11 mouse cellular contexts compared by ENCODE assay signal in the genomic region with DNA sequence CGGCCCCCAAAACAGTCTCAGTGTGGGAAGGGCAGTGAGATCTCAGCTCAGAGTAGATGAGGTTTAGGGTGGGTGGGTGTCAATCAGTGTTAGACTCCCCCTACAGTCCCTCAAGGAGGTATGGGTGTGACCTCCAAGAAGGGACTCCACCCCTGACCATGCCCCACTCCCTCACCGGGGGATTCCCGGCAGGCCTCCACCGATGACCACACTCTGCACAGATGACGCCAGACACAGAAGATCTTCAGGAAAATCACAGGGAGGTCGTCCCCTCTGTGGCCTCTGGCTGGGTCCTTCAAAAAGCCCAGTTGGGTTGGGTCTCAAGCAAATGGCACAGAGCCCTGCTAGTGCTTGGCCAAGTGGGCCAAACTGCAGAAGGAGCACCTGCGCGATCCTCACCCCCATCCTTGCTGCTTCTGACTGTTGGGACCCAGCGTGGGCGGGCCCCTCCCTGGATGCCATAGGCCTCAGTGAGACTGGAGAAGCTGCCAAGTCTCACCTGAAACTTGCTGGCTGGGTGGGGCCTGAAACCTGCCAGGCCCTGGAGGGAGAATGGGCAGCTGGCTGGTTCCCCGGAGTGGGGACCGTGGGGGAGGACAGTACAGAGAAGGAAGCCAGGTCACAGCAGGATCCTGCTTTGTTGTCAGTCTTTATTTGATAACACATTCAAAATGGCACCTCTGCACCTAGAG. TPM values are rescaled to one million over a fixed set of nuclear protein-coding genes. Genes with fewer than 3 reads are reported as not detected.
DNase-seq lines count a peak whose midpoint lies in the region; ATAC-seq and TF ChIP-seq lines count a peak whose summit lies in the region.
"Had no signal": no experiment of that assay in that cellular context is flagged by ENCODE, and none has a peak within 500 bp of the region (broad histone marks: within the 10 kb centered on the region; RNA-seq: fewer than 3 reads in every experiment).

No protein-coding gene starts in this region.

- no peak for ATAC-seq in forebrain, embryonic 16.5 days
- ATAC-seq in midbrain, embryonic 11.5 days (ENCODE audit: low FRiP score), result no peak
- ATAC-seq in intestine, embryonic 15.5 days, result no peak

- TF ChIP-seq POLR2A in CH12.LX (IDR thresholded peaks at IDR 0.05; ENCODE audit: low read depth, low read length), result peak; percentile 18; the same call in 1 of the 2 replicates

- peak; percentile 2 to 5 for DNase-seq in frontal cortex, postnatal 14 days (ENCODE audit: low spot score in 2 of 2)
- DNase-seq in frontal cortex, adult 2 months (ENCODE audit: extremely low spot score in 1 of 2, low spot score in 1 of 2), result no peak
- DNase-seq in CH12.LX (ENCODE audit: extremely low read depth), result peak; percentile 49
- DNase-seq in midbrain, embryonic 11.5 days (ENCODE audit: low spot score, missing footprints), result peak; percentile 72
- DNase-seq in left cerebral cortex, postnatal 25 days (ENCODE audit: low spot score in 2 of 2), result no peak
- DNase-seq in Muller cell, postnatal 12 days (ENCODE audit: inconsistent ontology term), result no peak
- DNase-seq: layer of hippocampus, adult 9-11 months; liver, embryonic 13.5 days had no signal

- TF ChIP-seq CTCF in CH12.LX (conservative IDR thresholded peaks at IDR 0.05 in 1 of 2, IDR thresholded peaks at IDR 0.05 in 1 of 2; ENCODE audit: low read depth in 2 of 2, low read length in 2 of 2), result no peak

- in situ Hi-C loops in CH12.LX (cut with MboI; ENCODE audit: low pct_ligation_motif_present, low pct_unique_long_range_greater_than_20kb, low sequenced_read_pairs), result loop anchor here (5.0 kb wide), 1 partner anchor 194 kb away; no protein-coding TSS in a partner anchor

- H3K27me3 ChIP-seq in CH12.LX (replicated peaks), result no peaks in the 10 kb centered on the region
- H3K27me3 ChIP-seq in forebrain, embryonic 16.5 days (replicated peaks; ENCODE audit: control insufficient read depth, insufficient read depth, low read length), result no peaks in the 10 kb centered on the region
- no peaks in the 10 kb centered on the region for H3K27me3 ChIP-seq in midbrain, embryonic 11.5 days (ENCODE audit: control insufficient read depth, insufficient read depth, low read length)
- H3K27me3 ChIP-seq in intestine, embryonic 15.5 days (replicated peaks), result no peaks in the 10 kb centered on the region
- H3K27me3 ChIP-seq: liver, embryonic 13.5 days had no signal

- no peak overlapping the region for H3K9ac ChIP-seq in CH12.LX (ENCODE audit: insufficient read depth, low read depth)
- no peak overlapping the region for H3K9ac ChIP-seq in forebrain, embryonic 16.5 days (replicated peaks; ENCODE audit: low read depth, low read length)
- H3K9ac ChIP-seq in midbrain, embryonic 11.5 days (ENCODE audit: low read length), result no peak overlapping the region
- no peak overlapping the region for H3K9ac ChIP-seq in intestine, embryonic 15.5 days
- H3K9ac ChIP-seq: liver, embryonic 13.5 days had no signal

- 0 out of 2 replicates have a peak overlapping the region, but pooled peaks have one; percentile 12 for H3K4me2 ChIP-seq in CH12.LX (ENCODE audit: insufficient read depth, low read depth, poor library complexity, severe bottlenecking)
- no peak overlapping the region for H3K4me2 ChIP-seq in forebrain, embryonic 16.5 days (ENCODE audit: low read length)
- H3K4me2 ChIP-seq in midbrain, embryonic 11.5 days, result no peak overlapping the region
- no peak overlapping the region for H3K4me2 ChIP-seq in intestine, embryonic 15.5 days (replicated peaks)
- H3K4me2 ChIP-seq: liver, embryonic 13.5 days had no signal

- peaks cover 26 to 33% of the 10 kb centered on the region in 2 experiments for H3K4me1 ChIP-seq in CH12.LX (ENCODE audit: control insufficient read depth in 1 of 2, insufficient read depth in 2 of 2)
- H3K4me1 ChIP-seq in forebrain, embryonic 16.5 days (replicated peaks; ENCODE audit: control insufficient read depth, insufficient read depth, low read length), result peaks cover 42% of the 10 kb centered on the region
- H3K4me1 ChIP-seq in midbrain, embryonic 11.5 days (ENCODE audit: control insufficient read depth, insufficient read depth, low read length), result peaks cover 16% of the 10 kb centered on the region
- 0 out of 2 replicates have a peak, but pooled peaks cover 3% of the 10 kb centered on the region for H3K4me1 ChIP-seq in intestine, embryonic 15.5 days (replicated peaks)

- intact Hi-C loops in left cerebral cortex, postnatal 25 days (cut with DNase I), result loop anchor here (5.0 kb wide), 3 partner anchors 74 to 139 kb away; a partner anchor contains a TSS

- no peak overlapping the region for H3K4me3 ChIP-seq in CH12.LX (replicated peaks in 1 of 3; ENCODE audit: low read depth in 2 of 3, low read length in 2 of 3, poor library complexity in 1 of 3)
- no peak overlapping the region for H3K4me3 ChIP-seq in forebrain, embryonic 16.5 days (replicated peaks; ENCODE audit: low read length)
- no peak overlapping the region for H3K4me3 ChIP-seq in midbrain, embryonic 11.5 days (ENCODE audit: low read depth, low read length)
- H3K4me3 ChIP-seq in intestine, embryonic 15.5 days (replicated peaks), result no peak overlapping the region
- H3K4me3 ChIP-seq: liver, embryonic 13.5 days had no signal

- no peak for TF ChIP-seq EP300 in CH12.LX (IDR thresholded peaks at IDR 0.05; ENCODE audit: low read length)

- dilution Hi-C loops in CH12.LX (cut with MboI; ENCODE audit: extremely low pct_ligation_motif_present, extremely low pct_unique_long_range_greater_than_20kb, low sequenced_read_pairs), result no loop called here

- 82% methylated on average over 12 of the region's 12 CpGs for WGBS in forebrain, embryonic 16.5 days
- WGBS in midbrain, embryonic 11.5 days, result 74% methylated on average over 12 of the region's 12 CpGs
- 73% methylated on average over 12 of the region's 12 CpGs for WGBS in intestine, embryonic 15.5 days

- H3K36me3 ChIP-seq in CH12.LX (replicated peaks in 1 of 2; ENCODE audit: control insufficient read depth in 1 of 2, insufficient read depth in 1 of 2, low read length in 1 of 2), result peaks cover 0 to 12% of the 10 kb centered on the region in 2 experiments
- H3K36me3 ChIP-seq in forebrain, embryonic 16.5 days (ENCODE audit: control insufficient read depth, insufficient read depth), result no peaks in the 10 kb centered on the region
- H3K36me3 ChIP-seq in midbrain, embryonic 11.5 days (ENCODE audit: control insufficient read depth, insufficient read depth, low read length), result no peaks in the 10 kb centered on the region
- H3K36me3 ChIP-seq in intestine, embryonic 15.5 days, result no peaks in the 10 kb centered on the region
- H3K36me3 ChIP-seq: liver, embryonic 13.5 days had no signal

- TF ChIP-seq RAD21 in CH12.LX (IDR thresholded peaks at IDR 0.05; ENCODE audit: low read depth, low read length), result no peak

- no peaks in the 10 kb centered on the region for H3K9me3 ChIP-seq in CH12.LX (replicated peaks; ENCODE audit: low read length)
- H3K9me3 ChIP-seq in forebrain, embryonic 16.5 days (ENCODE audit: control insufficient read depth, low read length), result no peaks in the 10 kb centered on the region
- no peaks in the 10 kb centered on the region for H3K9me3 ChIP-seq in midbrain, embryonic 11.5 days (ENCODE audit: control insufficient read depth, low read length)
- H3K9me3 ChIP-seq in intestine, embryonic 15.5 days, result no peaks in the 10 kb centered on the region
- H3K9me3 ChIP-seq: liver, embryonic 13.5 days had no signal

- peak overlapping the region; percentile 17 for H3K27ac ChIP-seq in CH12.LX (ENCODE audit: insufficient read depth, low read depth)
- peak overlapping the region; percentile 94 for H3K27ac ChIP-seq in forebrain, embryonic 16.5 days (ENCODE audit: low read length)
- H3K27ac ChIP-seq in midbrain, embryonic 11.5 days (ENCODE audit: low read depth, low read length), result no peak overlapping the region
- no peak overlapping the region for H3K27ac ChIP-seq in intestine, embryonic 15.5 days
- H3K27ac ChIP-seq: liver, embryonic 13.5 days had no signal

- no peaks in the 10 kb centered on the region for H3K79me2 ChIP-seq in CH12.LX (replicated peaks; ENCODE audit: control insufficient read depth, extremely low read depth, insufficient read depth, poor library complexity, severe bottlenecking)

RNA-seq across cellular contexts. Expression of a gene that starts 3.3 kb away (rescaled TPM):
- 3.1 and 3.7 TPM in 2 replicates for polyA plus RNA-seq in frontal cortex, adult 2 months (2012; rRNA removed)
- total RNA-seq in CH12.LX (2012; rRNA removed), result 0.42 TPM in 2 replicates
- not detected in 2 replicates for total RNA-seq in CH12.LX (2014; rRNA removed)
- polyA plus RNA-seq in CH12.LX (2012; ENCODE audit: insufficient read length, low read depth), result 1.4 and 1.6 TPM in 2 replicates
- polyA plus RNA-seq in forebrain, embryonic 16.5 days (2015; fragmentation: Nextera tagmentation; extraction: Ambion mirVana), result 0.51 and 0.92 TPM in 2 replicates
- polyA plus RNA-seq in midbrain, embryonic 11.5 days (2014; fragmentation: Nextera tagmentation; extraction: Ambion mirVana), result 0.45 and 0.58 TPM in 2 replicates
- 1.3 and 1.4 TPM in 2 replicates for polyA plus RNA-seq in intestine, embryonic 15.5 days (2015; fragmentation: Nextera tagmentation; extraction: Ambion mirVana)
- 1 to 10 TPM; 1.7 to 1.9 TPM for total RNA-seq in left cerebral cortex, postnatal 25 days (2021)

RNA-seq across cellular contexts. Expression of a gene that starts 33.5 kb away (rescaled TPM):
- polyA plus RNA-seq in frontal cortex, adult 2 months (2012; rRNA removed), result 160 and 162 TPM in 2 replicates
- total RNA-seq in CH12.LX (2012; rRNA removed), result 74.0 and 85.7 TPM in 2 replicates
- total RNA-seq in CH12.LX (2014; rRNA removed), result 13.8 and 16.3 TPM in 2 replicates
- 170 and 244 TPM in 2 replicates for polyA plus RNA-seq in CH12.LX (2012; ENCODE audit: insufficient read length, low read depth)
- polyA plus RNA-seq in forebrain, embryonic 16.5 days (2015; fragmentation: Nextera tagmentation; extraction: Ambion mirVana), result 72.9 and 85.4 TPM in 2 replicates
- polyA plus RNA-seq in midbrain, embryonic 11.5 days (2014; fragmentation: Nextera tagmentation; extraction: Ambion mirVana), result 45.8 and 46.5 TPM in 2 replicates
- 66.7 and 74.7 TPM in 2 replicates for polyA plus RNA-seq in intestine, embryonic 15.5 days (2015; fragmentation: Nextera tagmentation; extraction: Ambion mirVana)
- 100 to 1,000 TPM in 1 of 2 experiments, 10 to 100 TPM in 1; 87.2 to 110 TPM for total RNA-seq in left cerebral cortex, postnatal 25 days (2021)

RNA-seq across cellular contexts. Expression of a gene that starts 33.7 kb away (rescaled TPM):
- polyA plus RNA-seq in frontal cortex, adult 2 months (2012; rRNA removed), result 140 and 144 TPM in 2 replicates
- total RNA-seq in CH12.LX (2012; rRNA removed) (75.9 and 88.5 TPM in 2 replicates), CH12.LX (2014; rRNA removed) (19.7 and 25.4 TPM in 2 replicates)
- 135 and 142 TPM in 2 replicates for polyA plus RNA-seq in CH12.LX (2012; ENCODE audit: insufficient read length, low read depth)
- 121 and 133 TPM in 2 replicates for polyA plus RNA-seq in forebrain, embryonic 16.5 days (2015; fragmentation: Nextera tagmentation; extraction: Ambion mirVana)
- 110 and 113 TPM in 2 replicates for polyA plus RNA-seq in midbrain, embryonic 11.5 days (2014; fragmentation: Nextera tagmentation; extraction: Ambion mirVana)
- 79.3 and 86.2 TPM in 2 replicates for polyA plus RNA-seq in intestine, embryonic 15.5 days (2015; fragmentation: Nextera tagmentation; extraction: Ambion mirVana)
- total RNA-seq in left cerebral cortex, postnatal 25 days (2021), result 100 to 1,000 TPM; 128 to 147 TPM

RNA-seq across cellular contexts. Expression of a gene that starts 38.7 kb away (rescaled TPM):
- not detected in 2 replicates for polyA plus RNA-seq in frontal cortex, adult 2 months (2012; rRNA removed)
- not detected in 2 replicates for total RNA-seq in CH12.LX (2012; rRNA removed)
- not detected in 2 replicates for total RNA-seq in CH12.LX (2014; rRNA removed)
- polyA plus RNA-seq in CH12.LX (2012; ENCODE audit: insufficient read length, low read depth), result not detected in 2 replicates
- polyA plus RNA-seq in forebrain, embryonic 16.5 days (2015; fragmentation: Nextera tagmentation; extraction: Ambion mirVana), result 0.21 TPM in 1 of 2 replicates, not detected in the other
- polyA plus RNA-seq in midbrain, embryonic 11.5 days (2014; fragmentation: Nextera tagmentation; extraction: Ambion mirVana), result not detected in 2 replicates
- not detected in 2 replicates for polyA plus RNA-seq in intestine, embryonic 15.5 days (2015; fragmentation: Nextera tagmentation; extraction: Ambion mirVana)
- not detected for total RNA-seq in left cerebral cortex, postnatal 25 days (2021)
- total RNA-seq: heart, postnatal 25 days had no signal
- polyA plus RNA-seq: liver, embryonic 13.5 days had no signal

RNA-seq across cellular contexts. Expression of a gene that starts 58.6 kb away (rescaled TPM):
- polyA plus RNA-seq in frontal cortex, adult 2 months (2012; rRNA removed), result 162 and 185 TPM in 2 replicates
- total RNA-seq in CH12.LX (2012; rRNA removed) (249 and 272 TPM in 2 replicates), CH12.LX (2014; rRNA removed) (154 TPM in 2 replicates)
- 178 and 202 TPM in 2 replicates for polyA plus RNA-seq in CH12.LX (2012; ENCODE audit: insufficient read length, low read depth)
- 167 and 179 TPM in 2 replicates for polyA plus RNA-seq in forebrain, embryonic 16.5 days (2015; fragmentation: Nextera tagmentation; extraction: Ambion mirVana)
- 182 and 195 TPM in 2 replicates for polyA plus RNA-seq in midbrain, embryonic 11.5 days (2014; fragmentation: Nextera tagmentation; extraction: Ambion mirVana)
- 283 and 287 TPM in 2 replicates for polyA plus RNA-seq in intestine, embryonic 15.5 days (2015; fragmentation: Nextera tagmentation; extraction: Ambion mirVana)
- 100 to 1,000 TPM; 135 to 142 TPM for total RNA-seq in left cerebral cortex, postnatal 25 days (2021)

Comparison
In these comparisons a context has a peak if more than half of its experiments do, and no peak if none do; other contexts are left out.
1. DNase-seq: peak in frontal cortex, postnatal 14 days (2 of 2), CH12.LX (single experiment) and midbrain, embryonic 11.5 days (single experiment); none in frontal cortex, adult 2 months (0 of 2), left cerebral cortex, postnatal 25 days (0 of 2) and Muller cell, postnatal 12 days (single experiment).
2. H3K27ac ChIP-seq: peak in CH12.LX (single experiment) and forebrain, embryonic 16.5 days (single experiment); none in midbrain, embryonic 11.5 days (single experiment) and intestine, embryonic 15.5 days (single experiment).